Mouse (Mus musculus) stomach, embryonic 15.5 days (tissue): ENCODE measurements around the gene Jmjd8. TPM values are rescaled to one million over a fixed set of nuclear protein-coding genes. Genes with fewer than 3 reads are reported as not detected.

Source experiments
- ATAC-seq: fragments of 200-750 bp; cut with Nextera tagmentation; 2 replicates; pipeline ENCODE4 v1.8.0; 2017; ENCODE audit warnings: low read depth, moderate number of reproducible peaks, moderate TSS enrichment; ENCODE audit not compliant: insufficient read depth, low FRiP score
- H3K27ac ChIP-seq: fragments of 300-500 bp; sonication (generic); 2 replicates; pipeline ENCODE4 v1.5.1; 2015; ENCODE audit warnings: mild to moderate bottlenecking, inconsistent platforms
- H3K27me3 ChIP-seq: fragments of 300-500 bp; sonication (generic); replicated peaks from 2 replicates; pipeline ENCODE4 v1.6.1; 2015; ENCODE audit warnings: inconsistent platforms
- H3K36me3 ChIP-seq: fragments of 300-500 bp; sonication (generic); 2 replicates; pipeline ENCODE4 v1.6.1; 2015; ENCODE audit warnings: inconsistent platforms
- H3K4me1 ChIP-seq: fragments of 300-500 bp; sonication (generic); 2 replicates; pipeline ENCODE4 v1.6.1; 2015; ENCODE audit warnings: inconsistent platforms
- H3K4me2 ChIP-seq: fragments of 300-500 bp; sonication (generic); 2 replicates; pipeline ENCODE4 v1.6.1; 2015; ENCODE audit warnings: mild to moderate bottlenecking, inconsistent platforms
- H3K4me3 ChIP-seq: fragments of 300-500 bp; sonication (generic); replicated peaks from 2 replicates; pipeline ENCODE4 v1.5.1; 2015; ENCODE audit warnings: inconsistent platforms
- H3K9ac ChIP-seq: fragments of 300-500 bp; sonication (generic); 2 replicates; pipeline ENCODE4 v1.6.1; 2015; ENCODE audit warnings: inconsistent platforms
- H3K9me3 ChIP-seq: fragments of 300-500 bp; sonication (generic); 2 replicates; pipeline ENCODE4 v1.6.1; 2016; ENCODE audit warnings: inconsistent platforms
- WGBS: fragments of 180-500 bp; shearing (Covaris S2); methylation state at CpG from one replicate; pipeline ENCODE4 v1.1.7; 2015; 5-methylcytosine and 5-hydroxymethylcytosine counted together
- polyA plus RNA-seq: library from polyadenylated mRNA; unstranded; fragments of >200 nt; fragmentation: Nextera tagmentation; extraction: Ambion mirVana; gene quantifications from 2 replicates; pipeline ENCODE4 v1.2.1, GENCODE M21; 2015

The Jmjd8 gene
- polyA plus RNA-seq, 1 experiment from 2014 or later: 50.5 TPM

- WGBS: 91% methylated on average over 22 of the region's 22 CpGs
- Histone ChIP-seq H3K27me3 (no peaks in the 10 kb centered on the region), H3K27ac (0 out of 2 replicates have a peak overlapping the region, but pooled peaks have one; percentile 91), H3K4me3 (no peak overlapping the region), H3K9me3 (no peaks in the 10 kb centered on the region), H3K9ac (no peak overlapping the region), H3K36me3 (peaks cover 19% of the 10 kb centered on the region), H3K4me1 (peaks cover 59% of the 10 kb centered on the region), H3K4me2 (no peak overlapping the region)
- no peak for ATAC-seq
These were observed 983 bp upstream of the Jmjd8 start for GRCm38 (mm10) chr17:25827546-25828222.

DNA sequence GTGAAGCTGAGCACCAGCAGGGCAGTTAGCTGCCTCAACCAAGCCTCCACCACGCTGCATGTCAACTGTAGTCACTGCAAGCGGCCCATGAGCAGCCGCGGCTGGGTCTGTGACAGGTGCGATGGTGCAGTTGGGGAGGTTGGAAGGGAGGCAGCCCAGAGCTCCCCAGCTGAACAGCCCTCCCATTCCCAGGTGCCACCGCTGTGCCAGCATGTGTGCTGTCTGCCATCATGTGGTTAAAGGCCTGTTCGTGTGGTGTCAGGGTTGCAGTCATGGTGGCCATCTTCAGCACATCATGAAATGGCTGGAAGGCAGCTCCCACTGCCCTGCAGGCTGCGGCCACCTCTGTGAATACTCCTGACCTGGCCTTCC is 458 bp upstream of the Jmjd8 start:
- Histone ChIP-seq H3K4me2 (peak overlapping the region; percentile 75), H3K4me3 (peak overlapping the region; percentile 61), H3K9ac (0 out of 2 replicates have a peak overlapping the region, but pooled peaks have one; percentile 14), H3K27ac (peak overlapping the region; percentile 91; the same call in 1 of the 2 replicates), H3K9me3 (no peaks in the 10 kb centered on the region), H3K27me3 (no peaks in the 10 kb centered on the region), H3K36me3 (peaks cover 19% of the 10 kb centered on the region), H3K4me1 (peaks cover 59% of the 10 kb centered on the region)
- no peak for ATAC-seq
- 84% methylated on average over 8 of the region's 8 CpGs for WGBS

- Histone ChIP-seq H3K9me3 (no peaks in the 10 kb centered on the region), H3K36me3 (peaks cover 19% of the 10 kb centered on the region), H3K4me2 (peak overlapping the region; percentile 75), H3K9ac (peak overlapping the region; percentile 60; the same call in 1 of the 2 replicates), H3K4me3 (peak overlapping the region; percentile 61), H3K27me3 (no peaks in the 10 kb centered on the region), H3K27ac (peak overlapping the region; percentile 91), H3K4me1 (peaks cover 61% of the 10 kb centered on the region)
- WGBS: 36% methylated on average over 8 of the region's 8 CpGs
- no peak for ATAC-seq
These were observed 921 bp downstream of the Jmjd8 start for GRCm38 (mm10) chr17:25829558-25830017.

GRCm38 (mm10) chr17:25830200-25830753 is 1.6 kb downstream of the Jmjd8 start:
- H3K4me2 ChIP-seq: peak overlapping the region; percentile 95
- peak overlapping the region; percentile 91; the same call in 1 of the 2 replicates for H3K27ac ChIP-seq
- ATAC-seq: no peak
- H3K27me3 ChIP-seq: no peaks in the 10 kb centered on the region
- H3K4me1 ChIP-seq: peaks cover 61% of the 10 kb centered on the region
- H3K9ac ChIP-seq: no peak overlapping the region
- H3K36me3 ChIP-seq: peaks cover 19% of the 10 kb centered on the region
- 80% methylated on average over 4 of the region's 4 CpGs for WGBS
- H3K4me3 ChIP-seq: peak overlapping the region; percentile 89; the same call in 1 of the 2 replicates
- no peaks in the 10 kb centered on the region for H3K9me3 ChIP-seq

DNA sequence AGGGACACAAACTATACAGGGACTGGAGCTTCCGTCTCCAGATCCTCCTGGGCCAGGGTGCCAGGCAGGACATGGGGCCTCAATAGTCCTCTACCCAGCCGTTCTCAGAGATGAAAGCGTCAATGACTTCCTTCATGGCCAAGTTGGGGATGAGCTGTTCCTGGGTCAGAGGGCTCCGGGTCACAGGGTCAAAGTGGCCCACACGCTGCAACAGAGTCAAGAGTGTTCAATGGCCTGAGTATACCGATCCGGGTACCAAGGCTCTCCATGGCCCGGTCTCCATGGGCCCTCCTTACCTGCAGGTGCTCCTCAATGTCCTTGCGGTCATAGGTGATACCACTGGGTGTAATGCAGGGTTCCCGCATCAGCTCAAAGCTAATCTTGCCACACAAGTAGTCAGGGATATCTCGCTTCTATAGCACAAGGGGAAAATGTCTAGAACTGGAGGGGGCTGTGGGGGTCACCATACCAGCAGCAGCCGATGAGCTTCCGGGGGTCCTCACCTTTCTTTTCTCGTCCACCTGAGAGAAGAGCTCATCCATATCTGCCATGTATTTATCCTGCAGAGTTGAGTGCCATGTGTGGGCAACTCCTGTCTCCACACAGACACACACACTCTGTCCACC is 2.3 kb downstream of the Jmjd8 start:
- H3K4me3 ChIP-seq: peak overlapping the region; percentile 89; the same call in 1 of the 2 replicates
- H3K27me3 ChIP-seq: no peaks in the 10 kb centered on the region
- ATAC-seq: no peak
- WGBS: 83% methylated on average over 14 of the region's 14 CpGs
- H3K27ac ChIP-seq: no peak overlapping the region
- peak overlapping the region; percentile 95; the same call in 1 of the 2 replicates for H3K4me2 ChIP-seq
- peaks cover 64% of the 10 kb centered on the region for H3K4me1 ChIP-seq
- peaks cover 19% of the 10 kb centered on the region for H3K36me3 ChIP-seq
- no peaks in the 10 kb centered on the region for H3K9me3 ChIP-seq
- H3K9ac ChIP-seq: no peak overlapping the region

GRCm38 (mm10) chr17:25831451-25832281 is 3.0 kb downstream of the Jmjd8 start:
- Histone ChIP-seq H3K4me2 (peak overlapping the region; percentile 95), H3K9ac (peak overlapping the region; percentile 94), H3K9me3 (no peaks in the 10 kb centered on the region), H3K4me3 (peak overlapping the region; percentile 89), H3K36me3 (peaks cover 19% of the 10 kb centered on the region), H3K4me1 (peaks cover 71% of the 10 kb centered on the region), H3K27me3 (no peaks in the 10 kb centered on the region), H3K27ac (peak overlapping the region; percentile 97)
- no peak for ATAC-seq
- WGBS: 49% methylated on average over 21 of the region's 21 CpGs

GRCm38 (mm10) chr17:25832436-25833290 is 4.0 kb downstream of the Jmjd8 start:
- peak overlapping the region; percentile 97 for H3K27ac ChIP-seq
- WGBS: under 1% methylated on average over 77 of the region's 77 CpGs
- H3K4me1 ChIP-seq: peaks cover 78% of the 10 kb centered on the region
- H3K4me3 ChIP-seq: peak overlapping the region; percentile 89
- peak overlapping the region; percentile 95 for H3K4me2 ChIP-seq
- peak; percentile 89 for ATAC-seq
- peak overlapping the region; percentile 94 for H3K9ac ChIP-seq
- H3K36me3 ChIP-seq: peaks cover 14% of the 10 kb centered on the region
- no peaks in the 10 kb centered on the region for H3K27me3 ChIP-seq
- H3K9me3 ChIP-seq: no peaks in the 10 kb centered on the region

DNA sequence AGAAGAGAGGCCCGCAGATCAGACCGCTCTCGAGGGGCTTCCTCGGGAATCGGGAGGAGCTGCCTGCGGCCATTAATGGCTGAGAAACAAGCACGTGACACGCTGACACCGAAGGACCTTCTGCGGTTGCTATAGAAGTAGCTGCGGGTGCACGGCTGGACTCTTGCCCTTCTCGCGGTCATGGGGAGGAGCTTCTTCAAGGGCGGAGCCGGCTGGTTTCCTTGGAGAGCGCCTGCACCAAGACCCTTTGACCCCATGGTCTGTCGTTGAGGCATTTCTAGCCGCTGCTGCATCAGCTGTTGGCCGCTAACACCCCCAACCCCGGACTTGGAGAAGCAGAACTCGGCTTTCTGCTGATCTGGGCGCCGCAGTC is 4.6 kb downstream of the Jmjd8 start, which contains the start of gene Stub1:
Gene Stub1, minus strand, starts transcription at position 114 of the 373 bp plus-strand sequence.
- peak within 1 kb of the TSS; percentile 97 for H3K27ac ChIP-seq
- H3K9me3 ChIP-seq: no peaks in the 10 kb centered on the region
- H3K4me2 ChIP-seq: peak within 1 kb of the TSS; percentile 95
- ATAC-seq: peak; percentile 61
- peak within 1 kb of the TSS; percentile 94 for H3K9ac ChIP-seq
- 0% methylated on average over 24 of the region's 24 CpGs for WGBS
- H3K27me3 ChIP-seq: no peaks in the 10 kb centered on the region
- H3K36me3 ChIP-seq: peaks cover 13% of the 10 kb centered on the region
- peaks cover 74% of the 10 kb centered on the region for H3K4me1 ChIP-seq
- peak within 1 kb of the TSS; percentile 89 for H3K4me3 ChIP-seq

GRCm38 (mm10) chr17:25833961-25834594 is 5.4 kb downstream of the Jmjd8 start:
- peak overlapping the region; percentile 81 for H3K4me2 ChIP-seq
- peak overlapping the region; percentile 89 for H3K4me3 ChIP-seq
- 15% methylated on average over 6 of the region's 6 CpGs for WGBS
- peaks cover 73% of the 10 kb centered on the region for H3K4me1 ChIP-seq
- ATAC-seq: no peak
- no peaks in the 10 kb centered on the region for H3K9me3 ChIP-seq
- no peaks in the 10 kb centered on the region for H3K27me3 ChIP-seq
- peaks cover 17% of the 10 kb centered on the region for H3K36me3 ChIP-seq
- peak overlapping the region; percentile 97 for H3K27ac ChIP-seq
- peak overlapping the region; percentile 70 for H3K9ac ChIP-seq

GRCm38 (mm10) chr17:25834595-25835222 is 6.0 kb downstream of the Jmjd8 start:
- WGBS: 82% methylated on average over 12 of the region's 12 CpGs
- H3K9me3 ChIP-seq: no peaks in the 10 kb centered on the region
- H3K36me3 ChIP-seq: peaks cover 23% of the 10 kb centered on the region
- ATAC-seq: no peak
- H3K4me1 ChIP-seq: peaks cover 67% of the 10 kb centered on the region
- H3K4me3 ChIP-seq: peak overlapping the region; percentile 89
- no peaks in the 10 kb centered on the region for H3K27me3 ChIP-seq
- H3K27ac ChIP-seq: no peak overlapping the region
- H3K4me2 ChIP-seq: peak overlapping the region; percentile 81
- H3K9ac ChIP-seq: peak overlapping the region; percentile 70; the same call in 1 of the 2 replicates
